Mouse (Mus musculus) ES-E14 (cell line): ENCODE data around the gene Pdia3. TPM values are rescaled to one million over a fixed set of nuclear protein-coding genes. Genes with fewer than 3 reads are reported as not detected.

Experiments
- DNase-seq: peaks from one replicate; pipeline ENCODE4 v3.0.0-alpha.2; 2013; ENCODE audit warnings: low read depth, low spot score
- H3K27ac ChIP-seq: 2 replicates; pipeline ENCODE4 v1.5.1; 2012; ENCODE audit warnings: low read depth, mild to moderate bottlenecking, low read length, moderate library complexity, mixed read lengths; ENCODE audit not compliant: poor library complexity, insufficient read depth, severe bottlenecking
- H3K36me3 ChIP-seq: 2 replicates; pipeline ENCODE4 v1.6.1; 2012; ENCODE audit warnings: mild to moderate bottlenecking, low read length, moderate library complexity, mixed read lengths; ENCODE audit not compliant: control insufficient read depth, poor library complexity, insufficient read depth, severe bottlenecking
- H3K4me1 ChIP-seq, 2 experiments: fragments of 150-350 bp in 1 of 2; sonication (generic) in 1 of 2; 2 replicates each; pipeline ENCODE4 v1.6.1; 2012; ENCODE audit warnings: low read length in 2 of 2, mild to moderate bottlenecking in 1 of 2, mixed read lengths in 1 of 2; ENCODE audit not compliant: control insufficient read depth in 2 of 2, insufficient read depth in 2 of 2, poor library complexity in 1 of 2
- H3K4me3 ChIP-seq, 2 experiments: fragments of 150-350 bp in 1 of 2; sonication (generic) in 1 of 2; 2 replicates each; pipeline ENCODE4 v1.5.1; 2012; ENCODE audit warnings: low read length in 2 of 2, low read depth in 1 of 2, mild to moderate bottlenecking in 1 of 2, mixed read lengths in 1 of 2; ENCODE audit not compliant: insufficient read depth in 1 of 2, poor library complexity in 1 of 2, severe bottlenecking in 1 of 2
- H3K9ac ChIP-seq: 2 replicates; pipeline ENCODE4 v1.6.1; 2012; ENCODE audit warnings: low read depth, mild to moderate bottlenecking, low read length, mixed read lengths; ENCODE audit not compliant: poor library complexity, insufficient read depth, severe bottlenecking
- H3K9me3 ChIP-seq: fragments of 150-350 bp; sonication (generic); 2 replicates; pipeline ENCODE4 v1.6.1; 2012; ENCODE audit warnings: low read depth, mild to moderate bottlenecking, low read length; ENCODE audit not compliant: control insufficient read depth, insufficient read depth
- CHD2 ChIP-seq: IDR thresholded peaks from 2 replicates; pipeline ENCODE4 v1.6.1; 2014; ENCODE audit warnings: mild to moderate bottlenecking, low read depth, low read length, inconsistent platforms
- HCFC1 ChIP-seq: IDR thresholded peaks from 2 replicates; pipeline ENCODE4 v1.6.1; 2012; ENCODE audit warnings: low read length, inconsistent platforms, borderline replicate concordance; ENCODE audit not compliant: insufficient read depth
- MAFK ChIP-seq: IDR thresholded peaks from 2 replicates; pipeline ENCODE4 v1.6.1; 2014; ENCODE audit warnings: mild to moderate bottlenecking, low read depth, low read length, inconsistent platforms; ENCODE audit not compliant: insufficient read depth
- ZC3H11A ChIP-seq: IDR thresholded peaks from 2 replicates; pipeline ENCODE4 v1.6.1; 2012; ENCODE audit warnings: low read depth, mild to moderate bottlenecking, inconsistent platforms, low read length, borderline replicate concordance
- ZNF384 ChIP-seq: IDR thresholded peaks from 2 replicates; pipeline ENCODE4 v1.6.1; 2012; ENCODE audit warnings: low read depth, low read length, inconsistent platforms
- in situ Hi-C, 2 experiments: fragments of 600-800 bp; cut with MboI; formaldehyde crosslinking; loops; one replicate each; pipeline ENCODE4 v1.15.1; 2025; ENCODE audit warnings: low sequenced_read_pairs in 2 of 2, inconsistent platforms in 1 of 2; ENCODE audit not compliant: unreplicated experiment in 2 of 2
- total RNA-seq: library from RNA; depleted of rRNA; stranded (reverse); fragments of 300-350 nt; gene quantifications from 2 replicates; pipeline ENCODE4 v1.2.3, GENCODE M21; 2012

Gene Pdia3
- total RNA-seq, 1 experiment = 251 TPM

GRCm38 (mm10) chr2:121448136-121448535, 34.6 kb downstream of the Pdia3 start:
- H3K36me3 ChIP-seq = peaks cover 11% of the 10 kb centered on the region
- no peaks in the 10 kb centered on the region for H3K9me3 ChIP-seq
- in situ Hi-C loops = no loop called here
- no peak overlapping the region; the same call in 1 of the 2 replicates for H3K9ac ChIP-seq
- no peak overlapping the region for H3K27ac ChIP-seq
- no peak for DNase-seq
- peaks cover 2% of the 10 kb centered on the region in 2 experiments; a peak in 3 of 4 replicates for H3K4me1 ChIP-seq
- peak overlapping the region in 1 of 2 experiments; percentile 68; a peak in 2 of 4 replicates for H3K4me3 ChIP-seq
- TF ChIP-seq CHD2 = no peak

- peak within 1 kb of the TSS; percentile 99 for H3K9ac ChIP-seq
- in situ Hi-C loops = no loop called here
- peak within 1 kb of the TSS; percentile 93 to 100 for H3K4me3 ChIP-seq
- TF ChIP-seq HCFC1 (peak; percentile 72), CHD2 (no peak)
- peak; percentile 97 for DNase-seq
- H3K27ac ChIP-seq = peak within 1 kb of the TSS; percentile 88
- no peaks in the 10 kb centered on the region for H3K9me3 ChIP-seq
- H3K4me1 ChIP-seq = peaks cover 2 to 4% of the 10 kb centered on the region in 2 experiments; a peak in 3 of 4 replicates
- peaks cover 11% of the 10 kb centered on the region for H3K36me3 ChIP-seq
Observed at GRCm38 (mm10) chr2:121448739-121449535, 35.4 kb downstream of the Pdia3 start, which contains the start of gene Serf2. Gene Serf2, plus strand, starts transcription at chr2:121449195.

DNA sequence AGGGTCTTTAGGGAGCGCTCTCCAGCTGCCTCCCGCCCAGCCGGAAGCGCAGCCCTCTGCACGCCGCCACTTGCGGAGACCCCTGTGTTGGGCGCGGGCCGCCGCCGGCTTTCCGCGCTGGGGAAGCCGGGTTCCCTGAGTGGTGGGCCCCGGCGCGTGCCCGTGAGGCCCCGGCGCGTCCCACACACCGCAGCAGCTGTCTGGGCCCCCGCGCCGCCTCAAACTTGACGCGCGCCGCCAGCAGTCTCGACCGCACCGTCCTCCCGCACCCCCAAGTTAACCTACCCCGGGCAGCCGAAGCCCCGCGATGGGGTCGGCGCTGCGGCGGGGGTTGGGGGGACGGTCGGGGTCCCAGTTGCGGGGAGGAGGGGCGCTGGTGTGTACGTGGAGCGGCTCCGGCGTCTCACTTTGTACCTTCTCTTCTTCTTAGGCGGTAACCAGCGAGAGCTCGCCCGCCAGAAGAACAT, 36.0 kb downstream of the Pdia3 start:
- in situ Hi-C loops = no loop called here
- H3K27ac ChIP-seq = peak overlapping the region; percentile 88

DNA sequence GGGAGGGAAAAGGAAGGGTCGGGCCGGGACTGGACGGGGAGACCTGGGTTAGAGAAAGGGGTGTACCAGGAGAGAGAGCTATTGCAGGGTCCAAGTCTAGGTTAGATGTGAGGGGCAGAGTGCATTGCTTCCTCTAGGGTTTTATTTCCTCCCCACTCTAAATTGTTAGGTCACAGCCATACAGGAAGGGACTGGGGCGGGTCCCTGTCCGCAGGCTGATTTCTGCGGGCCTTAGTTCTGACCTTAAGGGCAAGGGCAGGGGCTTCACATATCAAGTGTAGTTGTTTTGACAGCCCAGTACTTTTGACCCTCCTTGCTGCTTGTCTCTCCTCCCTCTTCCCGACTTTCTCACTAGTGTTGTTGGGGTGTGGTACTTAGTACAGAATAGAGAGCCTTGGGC, 36.5 kb downstream of the Pdia3 start:
- in situ Hi-C loops = no loop called here

More for the DNA sequence above, 36.0 kb downstream of the Pdia3 start:
- no peaks in the 10 kb centered on the region for H3K9me3 ChIP-seq
- H3K9ac ChIP-seq = peak overlapping the region; percentile 99
- DNase-seq = no peak
- no peak for TF ChIP-seq ZC3H11A
- no peak for TF ChIP-seq CHD2
- no peak for TF ChIP-seq MAFK
- TF ChIP-seq HCFC1 = no peak; the same call in 1 of the 2 replicates
- no peak for TF ChIP-seq ZNF384
- peaks cover 11% of the 10 kb centered on the region for H3K36me3 ChIP-seq
- peaks cover 2 to 5% of the 10 kb centered on the region in 2 experiments; a peak in 3 of 4 replicates for H3K4me1 ChIP-seq
- peak overlapping the region; percentile 93 to 100 for H3K4me3 ChIP-seq

More for the DNA sequence above, 36.5 kb downstream of the Pdia3 start:
- peak overlapping the region; percentile 99 for H3K9ac ChIP-seq
- H3K4me1 ChIP-seq = peaks cover 2 to 5% of the 10 kb centered on the region in 2 experiments; a peak in 3 of 4 replicates
- peak overlapping the region; percentile 88; the same call in 1 of the 2 replicates for H3K27ac ChIP-seq
- H3K36me3 ChIP-seq = peaks cover 13% of the 10 kb centered on the region
- H3K4me3 ChIP-seq = peak overlapping the region; percentile 93 to 100
- no peak for DNase-seq
- TF ChIP-seq MAFK (no peak), ZC3H11A (no peak), HCFC1 (no peak), CHD2 (no peak), ZNF384 (no peak)
- H3K9me3 ChIP-seq = no peaks in the 10 kb centered on the region
